Mouse (Mus musculus) liver, embryonic 14.5 days (tissue): ENCODE measurements at regions not wholly inside any gene's neighbourhood (a gene's known extent, or its start where the extent isn't known, plus 50 kb on each side); places are given as distances from the start of the nearest gene placed in this dataset.
"Not testable (repeated sequence)": the region's sequence is repeated elsewhere in the genome, so short reads cannot be mapped to it uniquely, and the experiment has no call there.

Source experiments
- ATAC-seq: fragments of 200-750 bp; cut with Nextera tagmentation; 2 replicates; pipeline ENCODE4 v1.8.0; 2017; ENCODE audit warnings: moderate number of reproducible peaks, mild to moderate bottlenecking, moderate library complexity; ENCODE audit not compliant: insufficient read depth
- DNase-seq, 3 experiments: peaks; one replicate each; pipeline ENCODE4 v3.0.0-alpha.2; 2012 to 2013; ENCODE audit warnings: low read depth in 3 of 3, low spot score in 3 of 3
- H3K27ac ChIP-seq: fragments of 300-500 bp; sonication (generic); 2 replicates; pipeline ENCODE4 v1.5.1; 2014; ENCODE audit warnings: moderate library complexity, mild to moderate bottlenecking, control low read depth, inconsistent platforms
- H3K27me3 ChIP-seq: fragments of 300-500 bp; sonication (generic); 2 replicates; pipeline ENCODE4 v1.6.1; 2014; ENCODE audit warnings: mild to moderate bottlenecking, low read length, moderate library complexity; ENCODE audit not compliant: control insufficient read depth, insufficient read depth
- H3K36me3 ChIP-seq: fragments of 300-500 bp; sonication (generic); replicated peaks from 2 replicates; pipeline ENCODE4 v1.6.1; 2014; ENCODE audit warnings: low read depth; ENCODE audit not compliant: control insufficient read depth, insufficient read depth
- H3K4me1 ChIP-seq, 2 experiments: fragments of 200-500 bp in 1 of 2; fragments of 300-500 bp in 1 of 2; sonication (generic) in 1 of 2; replicated peaks; 2 replicates each; pipeline ENCODE4 v1.6.1; 2012 to 2014; ENCODE audit warnings: antibody characterized with exemption in 1 of 2, inconsistent platforms in 1 of 2, low read length in 1 of 2; ENCODE audit not compliant: control insufficient read depth in 2 of 2, insufficient read depth in 2 of 2
- H3K4me2 ChIP-seq: fragments of 300-500 bp; sonication (generic); 2 replicates; pipeline ENCODE4 v1.6.1; 2014; ENCODE audit warnings: low read depth, mild to moderate bottlenecking, control low read depth, moderate library complexity
- H3K4me3 ChIP-seq, 2 experiments: fragments of 200-500 bp in 1 of 2; fragments of 300-500 bp in 1 of 2; sonication (generic) in 1 of 2; 2 replicates each; pipeline ENCODE4 v1.5.1; 2012 to 2014; ENCODE audit warnings: low read depth in 2 of 2, low read length in 2 of 2, mild to moderate bottlenecking in 2 of 2, control low read depth in 1 of 2, inconsistent platforms in 1 of 2, moderate library complexity in 1 of 2; ENCODE audit not compliant: insufficient read depth in 1 of 2
- H3K9ac ChIP-seq: fragments of 300-500 bp; sonication (generic); replicated peaks from 2 replicates; pipeline ENCODE4 v1.6.1; 2014; ENCODE audit warnings: mild to moderate bottlenecking, control low read depth, moderate library complexity
- H3K9me3 ChIP-seq: fragments of 300-500 bp; sonication (generic); 2 replicates; pipeline ENCODE4 v1.6.1; 2016; ENCODE audit warnings: low read length, mixed read lengths; ENCODE audit not compliant: control insufficient read depth
- CTCF ChIP-seq: IDR thresholded peaks from 2 replicates; pipeline ENCODE4 v1.5.1; 2016; ENCODE audit warnings: antibody characterized with exemption, low read depth, control low read depth
- EP300 ChIP-seq: IDR thresholded peaks from 2 replicates; pipeline ENCODE4 v1.6.1; 2016; ENCODE audit warnings: antibody characterized with exemption, low read depth
- WGBS: fragments of 180-500 bp; shearing (Covaris S2); extraction: QIAGEN DNeasy Blood & Tissue Kit; methylation state at CpG from one replicate; pipeline ENCODE4 v1.1.7; 2014; ENCODE audit not compliant: insufficient replicate concordance; 5-methylcytosine and 5-hydroxymethylcytosine counted together

DNA sequence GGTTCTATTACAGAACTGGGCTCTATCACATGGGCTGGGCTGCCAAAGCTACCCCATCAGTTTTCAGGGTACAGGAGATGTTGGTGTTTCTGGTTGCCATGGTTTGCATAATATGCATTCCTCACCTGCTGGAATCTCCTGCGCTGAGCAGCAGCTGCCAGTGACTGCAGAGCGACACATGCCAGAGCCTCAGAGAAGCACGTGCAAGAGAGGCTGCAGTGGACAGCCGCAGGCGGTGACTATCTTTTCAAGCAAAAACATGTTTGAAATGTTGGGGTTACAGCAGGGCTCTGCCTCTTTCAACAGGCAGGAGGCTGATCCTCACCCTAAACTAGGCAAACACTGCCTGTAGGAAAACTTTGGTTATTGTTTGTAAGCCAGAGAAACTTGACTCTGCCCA, 83.7 kb upstream of the Vav3 start:
- Histone ChIP-seq H3K9me3 (no peaks in the 10 kb centered on the region), H3K27ac (no peak overlapping the region), H3K4me3 (no peak overlapping the region), H3K4me1 (peaks cover 0 to 5% of the 10 kb centered on the region in 2 experiments; a peak in 2 of 4 replicates), H3K27me3 (no peaks in the 10 kb centered on the region), H3K9ac (no peak overlapping the region), H3K36me3 (no peaks in the 10 kb centered on the region), H3K4me2 (no peak overlapping the region)
- WGBS: 71% methylated on average over 5 of the region's 5 CpGs
- TF ChIP-seq CTCF (no peak), EP300 (no peak)
- no peak for ATAC-seq
- no peak for DNase-seq

DNA sequence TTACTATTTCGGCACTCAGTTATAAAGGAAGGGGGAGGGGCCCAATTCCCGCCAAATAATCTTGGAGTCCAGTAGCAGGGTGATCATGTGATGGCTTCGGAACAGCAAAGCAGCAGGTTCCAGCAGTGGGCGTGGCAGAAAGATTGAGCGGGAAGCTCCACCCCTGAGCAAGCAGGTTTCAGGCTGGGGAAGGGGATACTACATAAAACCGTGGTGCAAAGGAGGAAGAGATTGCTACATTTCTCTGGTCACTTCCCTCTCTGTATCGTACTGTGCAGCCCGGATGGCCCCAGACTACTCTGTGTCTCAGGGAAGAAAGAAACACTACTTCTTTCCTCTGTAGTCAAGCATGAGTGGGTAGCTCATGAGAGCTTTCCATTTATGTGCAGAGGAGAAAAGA, 73.5 kb upstream of the Vav3 start:
- not testable (repeated sequence) for H3K27me3 ChIP-seq, DNase-seq, H3K36me3 ChIP-seq, H3K27ac ChIP-seq, H3K4me1 ChIP-seq, ATAC-seq, H3K4me2 ChIP-seq, H3K4me3 ChIP-seq, H3K9me3 ChIP-seq, H3K9ac ChIP-seq
- WGBS: 14% methylated on average over 8 of the region's 8 CpGs

DNA sequence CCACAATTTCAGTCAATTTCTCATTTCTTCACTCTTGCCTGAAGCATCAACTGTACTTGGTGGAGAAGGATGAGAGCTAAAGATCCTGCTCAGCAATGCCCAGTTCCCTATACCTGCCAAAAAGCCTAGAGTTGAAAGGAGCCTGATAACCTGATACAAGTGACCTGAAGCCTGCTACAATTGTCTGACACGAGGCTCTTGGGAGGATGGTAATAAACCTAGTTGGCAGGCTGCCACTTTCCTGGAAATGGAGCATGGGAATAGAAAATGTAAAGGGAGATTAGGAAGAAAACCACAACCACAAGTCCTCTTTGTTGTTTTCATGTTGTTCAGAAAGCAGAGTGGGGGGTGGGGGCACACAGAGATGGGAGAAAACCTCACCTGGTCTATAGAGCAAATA, 69.7 kb upstream of the Vav3 start:
- WGBS: 16% methylated on average over 1 of the region's 1 CpGs
- Histone ChIP-seq H3K4me1 (no peaks in the 10 kb centered on the region; a peak in 1 of 4 replicates), H3K27me3 (no peaks in the 10 kb centered on the region), H3K9ac (no peak overlapping the region), H3K9me3 (no peaks in the 10 kb centered on the region), H3K27ac (no peak overlapping the region), H3K36me3 (no peaks in the 10 kb centered on the region), H3K4me3 (no peak overlapping the region), H3K4me2 (no peak overlapping the region)
- no peak for TF ChIP-seq EP300
- no peak for TF ChIP-seq CTCF
- no peak for DNase-seq
- ATAC-seq: no peak

DNA sequence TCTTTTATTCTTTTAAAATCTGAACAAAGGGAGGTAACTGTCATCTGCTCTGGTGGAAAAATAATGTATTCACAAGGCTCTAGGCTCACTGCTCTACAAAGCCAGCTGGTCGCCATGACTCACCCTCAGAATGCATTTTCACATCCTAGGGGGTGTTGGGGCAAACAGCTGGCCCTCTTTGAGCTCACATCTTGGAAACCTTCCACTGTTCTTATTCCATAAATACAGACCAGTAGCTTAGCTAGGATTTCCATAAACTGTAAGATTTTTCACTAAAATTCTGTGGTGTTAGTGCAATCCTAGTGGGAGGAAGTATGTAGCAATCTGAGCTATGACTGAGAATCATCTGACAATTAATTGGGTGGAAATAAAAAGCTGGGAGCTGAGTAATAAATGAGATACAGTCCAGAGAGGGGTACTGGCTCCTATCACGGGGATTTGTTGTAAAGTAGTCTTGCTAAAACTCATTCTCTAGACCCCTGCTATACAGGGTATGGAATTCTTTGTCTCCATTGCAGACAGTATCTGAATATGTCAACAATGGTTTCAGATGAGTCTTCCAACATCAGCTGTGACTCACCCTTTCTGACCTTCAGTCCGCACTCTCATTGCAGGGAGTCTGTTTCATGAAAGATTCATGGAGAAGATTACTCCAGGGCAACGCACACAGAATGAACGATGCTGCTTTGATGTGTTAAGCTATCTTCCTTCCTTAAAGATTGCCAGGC, 67.2 kb upstream of the Vav3 start:
- no peaks in the 10 kb centered on the region for H3K9me3 ChIP-seq
- no peaks in the 10 kb centered on the region for H3K27me3 ChIP-seq
- ATAC-seq (no peak), DNase-seq (no peak)
- H3K4me3 ChIP-seq: no peak overlapping the region
- H3K36me3 ChIP-seq: no peaks in the 10 kb centered on the region
- WGBS: 60% methylated on average over 5 of the region's 5 CpGs
- no peaks in the 10 kb centered on the region; a peak in 1 of 4 replicates for H3K4me1 ChIP-seq
- H3K9ac ChIP-seq: no peak overlapping the region
- no peak overlapping the region for H3K4me2 ChIP-seq
- TF ChIP-seq EP300: no peak
- TF ChIP-seq CTCF: no peak
- H3K27ac ChIP-seq: no peak overlapping the region

DNA sequence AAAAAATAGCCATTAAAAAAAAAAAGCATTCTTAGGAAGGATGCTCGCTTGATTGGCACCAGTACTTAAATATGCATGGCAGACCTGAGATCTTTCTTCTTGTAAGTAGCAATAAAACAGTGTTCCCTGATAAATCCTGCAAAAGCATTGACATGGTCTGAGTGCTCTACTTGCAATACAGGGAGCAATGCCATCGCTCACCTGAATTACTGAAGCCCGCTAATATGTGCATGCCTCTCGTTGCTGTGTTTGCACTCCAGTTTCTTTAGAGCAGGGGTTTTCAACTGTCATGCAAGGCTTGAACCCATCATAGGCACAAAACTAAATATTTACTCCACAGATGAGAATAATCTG, 66.7 kb upstream of the Vav3 start:
- Histone ChIP-seq H3K9ac (no peak overlapping the region), H3K4me3 (no peak overlapping the region), H3K27ac (no peak overlapping the region), H3K27me3 (no peaks in the 10 kb centered on the region), H3K9me3 (no peaks in the 10 kb centered on the region), H3K4me1 (no peaks in the 10 kb centered on the region; a peak in 1 of 4 replicates), H3K4me2 (no peak overlapping the region), H3K36me3 (no peaks in the 10 kb centered on the region)
- 70% methylated on average over 4 of the region's 4 CpGs for WGBS
- DNase-seq (no peak), ATAC-seq (no peak)
- TF ChIP-seq EP300: no peak
